Mouse (Mus musculus): Measurements from ENCODE around the gene Tor3a. TPM values are rescaled to one million over a fixed set of nuclear protein-coding genes. Genes with fewer than 3 reads are reported as not detected.

The Tor3a gene
- polyA plus RNA-seq, 1 experiment = 12.7 TPM

DNA sequence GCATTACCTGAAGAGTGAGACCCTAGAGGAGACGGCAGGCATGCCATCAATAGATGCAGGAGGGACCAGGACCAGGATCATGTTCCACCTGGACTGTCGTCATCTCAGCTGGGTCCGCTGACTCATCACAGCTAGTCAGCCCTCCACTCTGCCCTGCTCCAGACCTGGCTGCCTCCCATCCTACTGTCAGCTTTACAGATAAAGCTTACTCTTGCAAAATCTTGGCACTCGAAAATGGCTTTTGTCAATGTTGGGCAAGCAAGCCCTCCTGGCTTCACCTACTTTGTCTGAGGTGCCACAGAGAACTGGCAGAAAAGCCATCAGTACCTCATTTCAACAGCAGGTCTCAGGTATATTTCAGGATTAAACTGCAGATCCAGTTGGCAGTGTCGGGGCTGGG, 15.5 kb downstream of the Tor3a start:
- peaks cover 5% of the 10 kb centered on the region; the same call in 1 of the 2 replicates for H3K4me1 ChIP-seq (ENCODE audit: control insufficient read depth, insufficient read depth, low read length)
- H3K36me3 ChIP-seq (ENCODE audit: control insufficient read depth, insufficient read depth, low read length) = no peaks in the 10 kb centered on the region
- TF ChIP-seq POLR2A (IDR thresholded peaks at IDR 0.05; ENCODE audit: low read depth, low read length) = no peak
- TF ChIP-seq CTCF (conservative IDR thresholded peaks at IDR 0.05; ENCODE audit: insufficient read depth, insufficient read length, low read depth, low read length) = no peak
- no peak overlapping the region for H3K4me3 ChIP-seq (ENCODE audit: insufficient read depth, low read depth, low read length)
- DNase-seq = no peak
- no peak overlapping the region for H3K27ac ChIP-seq (ENCODE audit: insufficient read depth, low read depth, low read length)
- no peaks in the 10 kb centered on the region for H3K27me3 ChIP-seq (replicated peaks; ENCODE audit: control insufficient read depth, insufficient read depth, low read length)
- WGBS = 78% methylated on average over 5 of the region's 5 CpGs

DNA sequence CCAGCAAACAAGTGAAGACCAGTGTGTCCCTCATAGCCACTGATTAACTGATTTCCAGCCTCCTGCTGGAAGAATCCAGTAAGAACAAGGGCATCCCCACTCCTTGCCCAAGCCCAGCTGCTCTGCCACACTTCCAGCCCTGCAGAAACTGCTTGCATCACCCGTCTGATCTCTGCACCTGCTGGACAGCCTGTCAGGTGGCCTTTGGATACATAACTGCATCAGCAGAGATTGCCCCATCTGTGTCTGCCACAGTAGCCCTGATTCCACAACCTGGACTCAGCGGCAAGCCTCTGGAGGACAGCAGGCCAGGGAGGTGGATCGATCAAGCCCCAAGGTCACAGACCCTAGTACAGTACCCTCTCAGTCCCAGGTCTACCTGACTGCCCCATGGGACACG, 16.6 kb downstream of the Tor3a start:
- H3K27ac ChIP-seq (ENCODE audit: insufficient read depth, low read depth, low read length) = no peak overlapping the region
- WGBS = 60% methylated on average over 4 of the region's 4 CpGs
- H3K4me1 ChIP-seq (ENCODE audit: control insufficient read depth, insufficient read depth, low read length) = peaks cover 5% of the 10 kb centered on the region; the same call in 1 of the 2 replicates
- peak; percentile 29 for DNase-seq
- TF ChIP-seq POLR2A (IDR thresholded peaks at IDR 0.05; ENCODE audit: low read depth, low read length) = no peak
- 0 out of 2 replicates have a peak, but pooled peaks have one; percentile 27 for TF ChIP-seq CTCF (conservative IDR thresholded peaks at IDR 0.05; ENCODE audit: insufficient read depth, insufficient read length, low read depth, low read length)
- H3K4me3 ChIP-seq (ENCODE audit: insufficient read depth, low read depth, low read length) = no peak overlapping the region
- no peaks in the 10 kb centered on the region for H3K27me3 ChIP-seq (replicated peaks; ENCODE audit: control insufficient read depth, insufficient read depth, low read length)
- H3K36me3 ChIP-seq (ENCODE audit: control insufficient read depth, insufficient read depth, low read length) = no peaks in the 10 kb centered on the region

DNA sequence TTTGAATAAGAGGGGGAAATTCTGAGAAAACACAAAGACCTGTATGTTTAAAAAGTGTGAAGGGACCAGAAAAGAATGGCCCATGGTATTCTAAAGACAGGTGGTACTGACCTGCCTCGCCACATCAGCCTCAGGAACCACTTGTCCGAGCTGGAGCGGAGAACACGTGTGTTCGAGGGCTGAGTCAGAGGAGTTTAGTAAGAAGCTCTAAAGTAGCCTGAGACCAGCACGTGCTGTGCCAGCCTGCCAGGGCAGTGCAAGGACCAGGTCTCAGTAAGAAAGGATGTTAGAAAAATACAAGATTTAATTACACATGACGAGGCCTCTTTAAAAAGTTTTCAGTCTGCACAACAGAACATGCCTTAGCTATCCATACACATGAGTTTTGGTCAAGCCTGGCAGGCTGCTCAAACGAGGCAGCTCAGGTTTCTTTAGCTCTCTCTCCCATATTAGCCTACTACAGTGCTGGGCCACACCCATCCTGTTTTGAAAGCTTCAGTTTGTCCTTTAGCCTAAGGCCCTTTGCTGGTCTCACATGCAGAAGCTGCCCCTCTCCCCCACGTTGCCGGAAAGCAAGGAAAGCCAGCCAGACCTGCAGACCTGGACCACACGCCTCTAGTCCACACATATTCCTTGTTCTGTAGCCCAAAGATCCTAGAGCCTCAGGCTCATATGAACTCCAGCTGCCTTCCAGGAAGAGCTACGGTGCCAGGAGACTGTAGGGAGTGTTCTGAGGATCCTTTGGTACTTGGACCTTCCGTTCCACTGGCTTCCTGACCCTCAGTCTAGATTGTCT, 19.2 kb downstream of the Tor3a start:
- Histone ChIP-seq H3K36me3 (ENCODE audit: control insufficient read depth, insufficient read depth, low read length) (no peaks in the 10 kb centered on the region), H3K27me3 (replicated peaks; ENCODE audit: control insufficient read depth, insufficient read depth, low read length) (no peaks in the 10 kb centered on the region), H3K4me3 (ENCODE audit: insufficient read depth, low read depth, low read length) (no peak overlapping the region), H3K4me1 (ENCODE audit: control insufficient read depth, insufficient read depth, low read length) (peaks cover 2% of the 10 kb centered on the region; the same call in 1 of the 2 replicates), H3K27ac (ENCODE audit: insufficient read depth, low read depth, low read length) (peak overlapping the region; percentile 64; the same call in 1 of the 2 replicates)
- peak; percentile 30 for DNase-seq
- WGBS = 57% methylated on average over 13 of the region's 13 CpGs
- TF ChIP-seq POLR2A (IDR thresholded peaks at IDR 0.05; ENCODE audit: low read depth, low read length) = no peak
- no peak for TF ChIP-seq CTCF (conservative IDR thresholded peaks at IDR 0.05; ENCODE audit: insufficient read depth, insufficient read length, low read depth, low read length)

DNA sequence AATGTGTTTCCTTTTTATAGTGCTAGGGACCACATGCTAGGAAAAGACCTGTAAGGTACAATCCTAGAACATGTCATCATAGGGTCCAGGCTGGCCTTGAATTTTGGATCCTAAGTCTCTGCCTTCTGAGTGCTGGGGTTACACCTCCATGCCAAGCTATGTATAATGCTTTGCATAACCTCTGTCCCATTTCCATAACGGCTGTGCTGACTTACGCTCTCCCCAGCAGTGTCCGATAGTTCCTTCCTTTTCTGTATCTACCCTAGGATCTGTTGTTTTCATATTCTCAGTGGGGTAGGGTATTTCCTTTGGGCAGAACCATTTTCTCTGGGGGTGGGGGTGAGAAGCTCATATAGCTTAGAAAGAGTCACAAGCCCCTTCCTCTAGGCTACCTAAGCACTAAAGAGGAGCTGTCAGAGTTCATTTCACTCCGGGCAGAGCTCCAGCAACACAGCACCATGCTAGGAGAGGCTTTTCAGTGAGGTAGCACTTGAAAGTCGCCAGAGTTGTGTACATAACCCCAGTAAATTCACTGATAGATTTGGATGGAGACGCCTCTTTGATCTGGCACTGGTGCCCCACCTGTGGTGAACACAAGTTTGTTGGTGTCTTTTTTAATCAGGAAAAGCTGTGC, 21.9 kb downstream of the Tor3a start:
- no peaks in the 10 kb centered on the region for H3K27me3 ChIP-seq (replicated peaks; ENCODE audit: control insufficient read depth, insufficient read depth, low read length)
- 59% methylated on average over 6 of the region's 6 CpGs for WGBS
- no peak overlapping the region for H3K27ac ChIP-seq (ENCODE audit: insufficient read depth, low read depth, low read length)
- H3K36me3 ChIP-seq (ENCODE audit: control insufficient read depth, insufficient read depth, low read length) = no peaks in the 10 kb centered on the region; the same call in 1 of the 2 replicates
- H3K4me3 ChIP-seq (ENCODE audit: insufficient read depth, low read depth, low read length) = no peak overlapping the region
- DNase-seq = no peak
- H3K4me1 ChIP-seq (ENCODE audit: control insufficient read depth, insufficient read depth, low read length) = no peaks in the 10 kb centered on the region
- TF ChIP-seq CTCF (conservative IDR thresholded peaks at IDR 0.05; ENCODE audit: insufficient read depth, insufficient read length, low read depth, low read length) = no peak
- TF ChIP-seq POLR2A (IDR thresholded peaks at IDR 0.05; ENCODE audit: low read depth, low read length) = no peak

DNA sequence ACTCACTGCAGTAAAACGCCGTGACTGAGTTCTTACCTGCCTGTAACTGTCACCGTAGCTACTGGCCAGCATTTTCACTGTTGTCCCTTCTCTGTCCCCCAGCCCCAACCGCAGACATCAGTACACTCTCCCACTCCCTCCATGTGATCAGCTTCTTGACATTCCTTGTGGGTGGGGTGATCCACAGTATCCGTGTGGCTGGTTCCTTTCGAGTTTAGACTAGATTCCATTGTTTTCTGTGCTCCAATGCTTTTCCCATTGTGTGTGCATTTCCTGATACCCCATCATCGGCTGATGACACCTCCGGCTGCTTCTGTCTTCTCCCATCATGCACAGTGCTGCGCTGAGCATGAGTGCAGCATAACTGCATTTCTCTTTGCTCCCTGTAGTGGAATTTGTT, 23.5 kb downstream of the Tor3a start:
- H3K36me3 ChIP-seq (ENCODE audit: control insufficient read depth, insufficient read depth, low read length) = no peaks in the 10 kb centered on the region; the same call in 1 of the 2 replicates
- no peaks in the 10 kb centered on the region for H3K27me3 ChIP-seq (replicated peaks; ENCODE audit: control insufficient read depth, insufficient read depth, low read length)
- WGBS = 70% methylated on average over 9 of the region's 9 CpGs
- no peaks in the 10 kb centered on the region for H3K4me1 ChIP-seq (ENCODE audit: control insufficient read depth, insufficient read depth, low read length)
- H3K27ac ChIP-seq (ENCODE audit: insufficient read depth, low read depth, low read length) = no peak overlapping the region
- H3K4me3 ChIP-seq (ENCODE audit: insufficient read depth, low read depth, low read length) = no peak overlapping the region
- DNase-seq = peak; percentile 29
- TF ChIP-seq CTCF (conservative IDR thresholded peaks at IDR 0.05; ENCODE audit: insufficient read depth, insufficient read length, low read depth, low read length) (no peak), POLR2A (IDR thresholded peaks at IDR 0.05; ENCODE audit: low read depth, low read length) (no peak)

DNA sequence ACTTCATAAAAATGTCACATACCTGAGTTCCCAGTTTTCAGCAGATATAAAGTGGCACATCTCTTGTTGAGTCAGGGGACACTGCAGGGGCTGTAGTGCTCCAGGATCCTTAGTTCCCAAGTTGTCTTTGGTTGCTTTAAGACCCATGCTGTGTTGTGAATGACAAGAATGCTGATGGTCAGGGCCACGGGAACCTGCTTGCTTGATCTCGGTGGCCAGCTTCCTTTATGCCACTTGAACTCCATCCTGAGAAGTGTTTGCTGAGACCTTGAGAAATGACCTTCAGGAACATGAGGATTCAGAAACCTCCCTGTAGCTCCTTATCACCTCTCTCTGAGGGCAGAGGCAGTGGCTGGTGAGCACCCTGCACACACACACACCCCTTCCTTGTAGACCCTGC, 25.5 kb downstream of the Tor3a start:
- no peak for DNase-seq
- no peak for TF ChIP-seq POLR2A (IDR thresholded peaks at IDR 0.05; ENCODE audit: low read depth, low read length)
- TF ChIP-seq CTCF (conservative IDR thresholded peaks at IDR 0.05; ENCODE audit: insufficient read depth, insufficient read length, low read depth, low read length) = no peak
- no peak overlapping the region for H3K27ac ChIP-seq (ENCODE audit: insufficient read depth, low read depth, low read length)
- H3K4me1 ChIP-seq (ENCODE audit: control insufficient read depth, insufficient read depth, low read length) = peaks cover 5% of the 10 kb centered on the region
- no peaks in the 10 kb centered on the region; the same call in 1 of the 2 replicates for H3K36me3 ChIP-seq (ENCODE audit: control insufficient read depth, insufficient read depth, low read length)
- H3K27me3 ChIP-seq (replicated peaks; ENCODE audit: control insufficient read depth, insufficient read depth, low read length) = no peaks in the 10 kb centered on the region
- 36% methylated on average over 2 of the region's 2 CpGs for WGBS
- H3K4me3 ChIP-seq (ENCODE audit: insufficient read depth, low read depth, low read length) = no peak overlapping the region

DNA sequence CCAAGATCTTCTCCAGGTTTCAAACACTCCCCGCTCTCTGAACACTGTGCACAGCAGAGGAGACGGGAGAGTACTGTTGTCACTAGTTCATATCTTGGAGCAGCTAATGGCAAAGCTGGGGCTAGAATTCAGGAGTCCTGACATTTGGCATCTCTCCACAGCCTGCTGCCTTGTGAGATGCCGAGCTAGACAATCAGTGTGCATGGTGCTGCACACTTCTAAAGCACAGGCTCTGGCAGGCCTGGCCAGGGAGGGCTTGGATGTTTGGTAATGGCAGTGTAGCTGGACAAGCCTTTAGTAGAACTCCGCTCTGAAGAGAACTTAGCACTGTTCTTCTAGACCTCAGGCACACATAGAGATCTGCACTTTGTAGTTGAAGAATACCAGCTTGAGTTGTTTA, 28.2 kb downstream of the Tor3a start:
- TF ChIP-seq POLR2A (IDR thresholded peaks at IDR 0.05; ENCODE audit: low read depth, low read length) (no peak), CTCF (conservative IDR thresholded peaks at IDR 0.05; ENCODE audit: insufficient read depth, insufficient read length, low read depth, low read length) (no peak)

More for the DNA sequence above, 28.2 kb downstream of the Tor3a start:
- Histone ChIP-seq H3K4me3 (ENCODE audit: insufficient read depth, low read depth, low read length) (no peak overlapping the region), H3K27ac (ENCODE audit: insufficient read depth, low read depth, low read length) (no peak overlapping the region), H3K36me3 (ENCODE audit: control insufficient read depth, insufficient read depth, low read length) (no peaks in the 10 kb centered on the region; the same call in none of the 2 replicates), H3K27me3 (replicated peaks; ENCODE audit: control insufficient read depth, insufficient read depth, low read length) (no peaks in the 10 kb centered on the region), H3K4me1 (ENCODE audit: control insufficient read depth, insufficient read depth, low read length) (peaks cover 5% of the 10 kb centered on the region)
- WGBS = 76% methylated on average over 4 of the region's 4 CpGs
- DNase-seq = no peak

All from kidney, adult 2 months (tissue).